Mouse (Mus musculus) megakaryocyte, embryonic 14.5 days (primary cell): ENCODE measurements around the gene Anp32e.

Experiments
- FLI1 ChIP-seq: IDR thresholded peaks from 2 replicates; pipeline ENCODE4 v1.6.1; 2012; ENCODE audit warnings: low read length, inconsistent platforms, mixed read lengths
- GATA1 ChIP-seq: IDR thresholded peaks from 3 replicates; pipeline ENCODE4 v1.6.1; 2012; ENCODE audit warnings: mixed read lengths, low read length, inconsistent platforms, borderline replicate concordance

DNA sequence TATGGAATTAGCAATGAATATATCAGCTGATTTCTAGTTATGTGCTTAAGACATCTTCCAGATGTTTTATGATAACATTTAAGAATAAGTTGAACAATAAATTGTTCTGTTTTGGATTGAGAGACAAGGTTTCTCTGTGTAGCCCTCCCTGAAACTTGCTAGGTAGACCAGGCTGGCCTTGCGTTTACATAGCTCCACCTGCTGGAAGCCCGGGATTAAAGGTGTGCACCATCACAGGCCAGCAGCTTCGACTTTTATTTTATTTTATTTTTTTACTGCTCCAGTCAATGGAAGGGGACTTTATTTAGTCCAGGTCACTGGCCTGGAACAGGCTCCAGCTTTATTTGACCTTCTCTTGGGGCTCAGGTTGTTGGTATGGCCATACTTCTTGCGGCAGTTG, 34.6 kb downstream of the Anp32e start:
- no peak for TF ChIP-seq GATA1
- TF ChIP-seq FLI1: no peak
